Mouse (Mus musculus): ENCODE measurements around the gene Farp1. TPM values are rescaled to one million over a fixed set of nuclear protein-coding genes. Genes with fewer than 3 reads are reported as not detected.

Farp1 gene
- polyA plus RNA-seq, 1 experiment from 2014 or later: 24.8 TPM

- H3K4me2 ChIP-seq: no peak overlapping the region
- H3K27ac ChIP-seq: no peak overlapping the region
- WGBS: 89% methylated on average over 8 of the region's 8 CpGs
Observed at GRCm38 (mm10) chr14:121267801-121268200, 232.8 kb downstream of the Farp1 start.

GRCm38 (mm10) chr14:121270490-121270889 lies 235.5 kb downstream of the Farp1 start:
- no peak for ATAC-seq (ENCODE audit: low FRiP score)
- no peak overlapping the region for H3K4me2 ChIP-seq
- H3K27me3 ChIP-seq: no peaks in the 10 kb centered on the region
- H3K4me1 ChIP-seq (replicated peaks): no peaks in the 10 kb centered on the region
- 83% methylated on average over 6 of the region's 6 CpGs for WGBS
- H3K36me3 ChIP-seq: peaks cover 65% of the 10 kb centered on the region
- H3K9me3 ChIP-seq: no peaks in the 10 kb centered on the region
- H3K27ac ChIP-seq: no peak overlapping the region
- no peak overlapping the region for H3K4me3 ChIP-seq
- no peak overlapping the region for H3K9ac ChIP-seq

More at GRCm38 (mm10) chr14:121267801-121268200, 232.8 kb downstream of the Farp1 start:
- Histone ChIP-seq H3K9me3 (no peaks in the 10 kb centered on the region), H3K4me1 (replicated peaks) (no peaks in the 10 kb centered on the region), H3K9ac (no peak overlapping the region), H3K36me3 (peaks cover 47% of the 10 kb centered on the region), H3K27me3 (no peaks in the 10 kb centered on the region), H3K4me3 (no peak overlapping the region)
- ATAC-seq (ENCODE audit: low FRiP score): no peak

GRCm38 (mm10) chr14:121274985-121275384 lies 240.0 kb downstream of the Farp1 start:
- no peaks in the 10 kb centered on the region for H3K9me3 ChIP-seq
- ATAC-seq (ENCODE audit: low FRiP score): no peak
- H3K27ac ChIP-seq: no peak overlapping the region
- peaks cover 82% of the 10 kb centered on the region for H3K36me3 ChIP-seq
- no peaks in the 10 kb centered on the region for H3K4me1 ChIP-seq (replicated peaks)
- H3K4me3 ChIP-seq: no peak overlapping the region
- H3K27me3 ChIP-seq: no peaks in the 10 kb centered on the region
- 83% methylated on average over 12 of the region's 12 CpGs for WGBS
- H3K9ac ChIP-seq: no peak overlapping the region
- no peak overlapping the region for H3K4me2 ChIP-seq

GRCm38 (mm10) chr14:121276016-121276415 lies 241.0 kb downstream of the Farp1 start:
- H3K4me2 ChIP-seq: no peak overlapping the region
- ATAC-seq (ENCODE audit: low FRiP score): no peak
- peaks cover 84% of the 10 kb centered on the region for H3K36me3 ChIP-seq
- no peaks in the 10 kb centered on the region for H3K9me3 ChIP-seq
- WGBS: 81% methylated on average over 10 of the region's 10 CpGs
- H3K9ac ChIP-seq: no peak overlapping the region; the same call in 1 of the 2 replicates
- H3K4me1 ChIP-seq (replicated peaks): no peaks in the 10 kb centered on the region
- H3K4me3 ChIP-seq: no peak overlapping the region
- H3K27ac ChIP-seq: no peak overlapping the region
- H3K27me3 ChIP-seq: no peaks in the 10 kb centered on the region

GRCm38 (mm10) chr14:121279106-121279505 lies 244.1 kb downstream of the Farp1 start:
- peak; percentile 57 for ATAC-seq (ENCODE audit: low FRiP score)
- no peak overlapping the region for H3K4me3 ChIP-seq
- WGBS: 39% methylated on average over 6 of the region's 6 CpGs
- H3K4me1 ChIP-seq (replicated peaks): no peaks in the 10 kb centered on the region
- H3K36me3 ChIP-seq: peaks cover 84% of the 10 kb centered on the region
- H3K27ac ChIP-seq: no peak overlapping the region
- H3K27me3 ChIP-seq: no peaks in the 10 kb centered on the region
- no peaks in the 10 kb centered on the region for H3K9me3 ChIP-seq
- H3K4me2 ChIP-seq: no peak overlapping the region
- H3K9ac ChIP-seq: no peak overlapping the region

GRCm38 (mm10) chr14:121280601-121281335 lies 245.8 kb downstream of the Farp1 start:
- 83% methylated on average over 16 of the region's 16 CpGs for WGBS

GRCm38 (mm10) chr14:121281336-121281710 lies 246.3 kb downstream of the Farp1 start:
- ATAC-seq (ENCODE audit: low FRiP score): no peak
- Histone ChIP-seq H3K4me2 (no peak overlapping the region), H3K4me3 (no peak overlapping the region), H3K27ac (no peak overlapping the region), H3K4me1 (replicated peaks) (no peaks in the 10 kb centered on the region), H3K36me3 (peaks cover 81% of the 10 kb centered on the region), H3K27me3 (no peaks in the 10 kb centered on the region), H3K9me3 (no peaks in the 10 kb centered on the region), H3K9ac (no peak overlapping the region)

More at GRCm38 (mm10) chr14:121280601-121281335, 245.8 kb downstream of the Farp1 start:
- no peak overlapping the region for H3K4me3 ChIP-seq
- H3K36me3 ChIP-seq: peaks cover 82% of the 10 kb centered on the region
- no peak for ATAC-seq (ENCODE audit: low FRiP score)
- no peak overlapping the region for H3K9ac ChIP-seq
- no peaks in the 10 kb centered on the region for H3K4me1 ChIP-seq (replicated peaks)
- no peak overlapping the region for H3K27ac ChIP-seq
- no peak overlapping the region for H3K4me2 ChIP-seq
- H3K9me3 ChIP-seq: no peaks in the 10 kb centered on the region
- no peaks in the 10 kb centered on the region for H3K27me3 ChIP-seq

- Histone ChIP-seq H3K4me3 (no peak overlapping the region), H3K9me3 (no peaks in the 10 kb centered on the region), H3K27me3 (no peaks in the 10 kb centered on the region), H3K36me3 (peaks cover 72% of the 10 kb centered on the region), H3K4me2 (no peak overlapping the region), H3K4me1 (replicated peaks) (no peaks in the 10 kb centered on the region), H3K27ac (no peak overlapping the region), H3K9ac (no peak overlapping the region)
- ATAC-seq (ENCODE audit: low FRiP score): peak; percentile 27; the same call in 1 of the 2 replicates
- 95% methylated on average over 14 of the region's 14 CpGs for WGBS
Observed at GRCm38 (mm10) chr14:121285379-121286120, 250.6 kb downstream of the Farp1 start.

- H3K36me3 ChIP-seq: peaks cover 58% of the 10 kb centered on the region
- no peak for ATAC-seq (ENCODE audit: low FRiP score)
- H3K9me3 ChIP-seq: no peaks in the 10 kb centered on the region
- H3K4me2 ChIP-seq: no peak overlapping the region
- 83% methylated on average over 8 of the region's 8 CpGs for WGBS
- H3K9ac ChIP-seq: no peak overlapping the region
- H3K4me1 ChIP-seq (replicated peaks): no peaks in the 10 kb centered on the region
- no peak overlapping the region for H3K27ac ChIP-seq
- no peaks in the 10 kb centered on the region for H3K27me3 ChIP-seq
- no peak overlapping the region for H3K4me3 ChIP-seq
Observed at GRCm38 (mm10) chr14:121291881-121292280, 256.9 kb downstream of the Farp1 start.

- ATAC-seq (ENCODE audit: low FRiP score): no peak
- H3K9me3 ChIP-seq: no peaks in the 10 kb centered on the region
- no peaks in the 10 kb centered on the region for H3K27me3 ChIP-seq
- H3K4me3 ChIP-seq: no peak overlapping the region
- no peak overlapping the region for H3K9ac ChIP-seq
- H3K4me2 ChIP-seq: no peak overlapping the region
- 92% methylated on average over 3 of the region's 3 CpGs for WGBS
- no peaks in the 10 kb centered on the region for H3K4me1 ChIP-seq (replicated peaks)
- H3K27ac ChIP-seq: no peak overlapping the region
- peaks cover 56% of the 10 kb centered on the region for H3K36me3 ChIP-seq
Observed at GRCm38 (mm10) chr14:121292391-121292790, 257.4 kb downstream of the Farp1 start.

- ATAC-seq (ENCODE audit: low FRiP score): no peak
- Histone ChIP-seq H3K27me3 (no peaks in the 10 kb centered on the region), H3K9me3 (no peaks in the 10 kb centered on the region), H3K4me1 (replicated peaks) (no peaks in the 10 kb centered on the region), H3K9ac (no peak overlapping the region), H3K4me2 (no peak overlapping the region), H3K27ac (no peak overlapping the region), H3K4me3 (no peak overlapping the region), H3K36me3 (peaks cover 54% of the 10 kb centered on the region)
- WGBS: 91% methylated on average over 12 of the region's 12 CpGs
Observed at GRCm38 (mm10) chr14:121294484-121294883, 259.5 kb downstream of the Farp1 start.

- H3K36me3 ChIP-seq: peaks cover 54% of the 10 kb centered on the region
- ATAC-seq (ENCODE audit: low FRiP score): no peak
- 90% methylated on average over 6 of the region's 6 CpGs for WGBS
- H3K9me3 ChIP-seq: no peaks in the 10 kb centered on the region
- H3K4me1 ChIP-seq (replicated peaks): no peaks in the 10 kb centered on the region
- no peak overlapping the region for H3K9ac ChIP-seq
- H3K4me3 ChIP-seq: no peak overlapping the region
- no peaks in the 10 kb centered on the region for H3K27me3 ChIP-seq
- no peak overlapping the region for H3K27ac ChIP-seq
- H3K4me2 ChIP-seq: no peak overlapping the region
Observed at GRCm38 (mm10) chr14:121297103-121297502, 262.1 kb downstream of the Farp1 start.

GRCm38 (mm10) chr14:121298537-121298936 lies 263.5 kb downstream of the Farp1 start:
- WGBS: 88% methylated on average over 5 of the region's 5 CpGs
- no peaks in the 10 kb centered on the region for H3K27me3 ChIP-seq
- no peak for ATAC-seq (ENCODE audit: low FRiP score)
- peaks cover 44% of the 10 kb centered on the region for H3K36me3 ChIP-seq
- H3K4me3 ChIP-seq: no peak overlapping the region
- H3K9ac ChIP-seq: no peak overlapping the region
- H3K27ac ChIP-seq: no peak overlapping the region
- no peaks in the 10 kb centered on the region for H3K4me1 ChIP-seq (replicated peaks)
- no peak overlapping the region for H3K4me2 ChIP-seq
- H3K9me3 ChIP-seq: no peaks in the 10 kb centered on the region

Measured in hindbrain, embryonic 13.5 days (tissue).